Mouse (Mus musculus) stomach, embryonic 14.5 days (tissue): ENCODE measurements around the gene Bfsp2. TPM values are rescaled to one million over a fixed set of nuclear protein-coding genes. Genes with fewer than 3 reads are reported as not detected.

Experiments
- ATAC-seq: fragments of 200-750 bp; cut with Nextera tagmentation; 2 replicates; pipeline ENCODE4 v1.8.0; 2017; ENCODE audit warnings: low read depth, moderate TSS enrichment; ENCODE audit not compliant: insufficient number of reproducible peaks, insufficient read depth, low FRiP score
- H3K27ac ChIP-seq: fragments of 300-500 bp; sonication (generic); 2 replicates; pipeline ENCODE4 v1.5.1; 2014; ENCODE audit warnings: mild to moderate bottlenecking, low read length, moderate library complexity, mixed read lengths
- H3K27me3 ChIP-seq: fragments of 300-500 bp; sonication (generic); 2 replicates; pipeline ENCODE4 v1.6.1; 2014; ENCODE audit warnings: low read length, control low read depth, mixed read lengths; ENCODE audit not compliant: control insufficient read depth, insufficient read depth
- H3K36me3 ChIP-seq: fragments of 300-500 bp; sonication (generic); 2 replicates; pipeline ENCODE4 v1.6.1; 2014; ENCODE audit warnings: mild to moderate bottlenecking, control low read depth, low read length, moderate library complexity, mixed read lengths; ENCODE audit not compliant: control insufficient read depth, insufficient read depth
- H3K4me1 ChIP-seq: fragments of 300-500 bp; sonication (generic); 2 replicates; pipeline ENCODE4 v1.6.1; 2014; ENCODE audit warnings: low read length, control low read depth, mixed read lengths; ENCODE audit not compliant: control insufficient read depth, insufficient read depth
- H3K4me2 ChIP-seq: fragments of 300-500 bp; sonication (generic); replicated peaks from 2 replicates; pipeline ENCODE4 v1.6.1; 2014; ENCODE audit warnings: low read depth, low read length, control low read depth
- H3K4me3 ChIP-seq: fragments of 300-500 bp; sonication (generic); 2 replicates; pipeline ENCODE4 v1.5.1; 2014; ENCODE audit warnings: low read depth, low read length, control low read depth
- H3K9ac ChIP-seq: fragments of 300-500 bp; sonication (generic); replicated peaks from 2 replicates; pipeline ENCODE4 v1.6.1; 2014; ENCODE audit warnings: low read depth, mild to moderate bottlenecking, control low read depth, low read length, moderate library complexity, mixed read lengths
- H3K9me3 ChIP-seq: fragments of 300-500 bp; sonication (generic); 2 replicates; pipeline ENCODE4 v1.6.1; 2016; ENCODE audit warnings: low read depth, low read length, control low read depth; ENCODE audit not compliant: control insufficient read depth
- WGBS: fragments of 180-500 bp; shearing (Covaris S2); extraction: QIAGEN DNeasy Blood & Tissue Kit; methylation state at CpG from one replicate; pipeline ENCODE4 v1.1.7; 2014; 5-methylcytosine and 5-hydroxymethylcytosine counted together
- polyA plus RNA-seq: library from polyadenylated mRNA; unstranded; fragments of >200 nt; fragmentation: Nextera tagmentation; extraction: Ambion mirVana; gene quantifications from 2 replicates; pipeline ENCODE4 v1.2.1, GENCODE M21; 2014

The Bfsp2 gene
- polyA plus RNA-seq, 1 experiment from 2014 or later: 0.45 TPM

GRCm38 (mm10) chr9:103398509-103399157, 81.6 kb downstream of the Bfsp2 start:
- Histone ChIP-seq H3K9me3 (no peaks in the 10 kb centered on the region), H3K4me3 (no peak overlapping the region), H3K27me3 (no peaks in the 10 kb centered on the region), H3K27ac (no peak overlapping the region), H3K4me1 (no peaks in the 10 kb centered on the region), H3K9ac (no peak overlapping the region), H3K4me2 (no peak overlapping the region; the same call in 1 of the 2 replicates), H3K36me3 (no peaks in the 10 kb centered on the region)
- 36% methylated on average over 21 of the region's 21 CpGs for WGBS
- ATAC-seq: no peak

GRCm38 (mm10) chr9:103393256-103393655, 87.0 kb downstream of the Bfsp2 start:
- ATAC-seq: no peak
- H3K4me2 ChIP-seq: no peak overlapping the region
- WGBS: 85% methylated on average over 11 of the region's 11 CpGs
- no peaks in the 10 kb centered on the region for H3K9me3 ChIP-seq
- H3K4me1 ChIP-seq: no peaks in the 10 kb centered on the region
- H3K4me3 ChIP-seq: no peak overlapping the region
- H3K27ac ChIP-seq: no peak overlapping the region
- no peaks in the 10 kb centered on the region for H3K36me3 ChIP-seq
- H3K9ac ChIP-seq: no peak overlapping the region
- H3K27me3 ChIP-seq: no peaks in the 10 kb centered on the region

GRCm38 (mm10) chr9:103391796-103392372, 88.3 kb downstream of the Bfsp2 start:
- Histone ChIP-seq H3K27me3 (no peaks in the 10 kb centered on the region), H3K4me3 (no peak overlapping the region), H3K27ac (no peak overlapping the region), H3K9ac (no peak overlapping the region), H3K4me2 (no peak overlapping the region), H3K36me3 (no peaks in the 10 kb centered on the region), H3K4me1 (peaks cover 3% of the 10 kb centered on the region; the same call in 1 of the 2 replicates), H3K9me3 (no peaks in the 10 kb centered on the region)
- WGBS: 72% methylated on average over 6 of the region's 6 CpGs
- no peak for ATAC-seq

- WGBS: 81% methylated on average over 6 of the region's 6 CpGs
- Histone ChIP-seq H3K36me3 (no peaks in the 10 kb centered on the region), H3K27me3 (no peaks in the 10 kb centered on the region), H3K4me2 (no peak overlapping the region), H3K9ac (no peak overlapping the region), H3K4me3 (no peak overlapping the region), H3K9me3 (no peaks in the 10 kb centered on the region), H3K4me1 (peaks cover 5% of the 10 kb centered on the region; the same call in 1 of the 2 replicates), H3K27ac (no peak overlapping the region)
- no peak for ATAC-seq
Measured at GRCm38 (mm10) chr9:103389261-103389660, 91.0 kb downstream of the Bfsp2 start.

- peaks cover 5% of the 10 kb centered on the region; the same call in 1 of the 2 replicates for H3K4me1 ChIP-seq
- no peak overlapping the region for H3K4me3 ChIP-seq
- WGBS: 40% methylated on average over 10 of the region's 10 CpGs
- no peak overlapping the region for H3K4me2 ChIP-seq
- no peak overlapping the region for H3K27ac ChIP-seq
- no peak for ATAC-seq
- H3K27me3 ChIP-seq: no peaks in the 10 kb centered on the region
- H3K36me3 ChIP-seq: no peaks in the 10 kb centered on the region
- no peak overlapping the region for H3K9ac ChIP-seq
- no peaks in the 10 kb centered on the region for H3K9me3 ChIP-seq
Measured at GRCm38 (mm10) chr9:103387011-103387653, 93.1 kb downstream of the Bfsp2 start.

- ATAC-seq: no peak
- Histone ChIP-seq H3K4me2 (no peak overlapping the region), H3K27me3 (no peaks in the 10 kb centered on the region), H3K4me1 (peaks cover 5% of the 10 kb centered on the region; the same call in 1 of the 2 replicates), H3K4me3 (no peak overlapping the region), H3K36me3 (no peaks in the 10 kb centered on the region), H3K27ac (no peak overlapping the region), H3K9me3 (no peaks in the 10 kb centered on the region), H3K9ac (no peak overlapping the region)
- WGBS: 30% methylated on average over 5 of the region's 5 CpGs
Measured at GRCm38 (mm10) chr9:103386573-103386972, 93.6 kb downstream of the Bfsp2 start.

- ATAC-seq: no peak
- no peak overlapping the region for H3K9ac ChIP-seq
- peaks cover 5% of the 10 kb centered on the region; the same call in 1 of the 2 replicates for H3K4me1 ChIP-seq
- 14% methylated on average over 1 of the region's 1 CpGs for WGBS
- H3K36me3 ChIP-seq: no peaks in the 10 kb centered on the region
- H3K4me3 ChIP-seq: no peak overlapping the region
- H3K27ac ChIP-seq: no peak overlapping the region
- H3K4me2 ChIP-seq: no peak overlapping the region
- H3K27me3 ChIP-seq: no peaks in the 10 kb centered on the region
- H3K9me3 ChIP-seq: no peaks in the 10 kb centered on the region
Measured at GRCm38 (mm10) chr9:103385600-103385999, 94.6 kb downstream of the Bfsp2 start.

- peaks cover 5% of the 10 kb centered on the region; the same call in 1 of the 2 replicates for H3K4me1 ChIP-seq
- no peak overlapping the region for H3K9ac ChIP-seq
- no peak overlapping the region for H3K4me2 ChIP-seq
- H3K36me3 ChIP-seq: no peaks in the 10 kb centered on the region
- 63% methylated on average over 4 of the region's 4 CpGs for WGBS
- no peaks in the 10 kb centered on the region for H3K9me3 ChIP-seq
- ATAC-seq: no peak
- H3K27me3 ChIP-seq: no peaks in the 10 kb centered on the region
- H3K27ac ChIP-seq: no peak overlapping the region
- H3K4me3 ChIP-seq: no peak overlapping the region
Measured at GRCm38 (mm10) chr9:103384141-103384796, 96.0 kb downstream of the Bfsp2 start.
